Mouse (Mus musculus): ENCODE measurements around the gene Mr1.

Gene Mr1

DNA sequence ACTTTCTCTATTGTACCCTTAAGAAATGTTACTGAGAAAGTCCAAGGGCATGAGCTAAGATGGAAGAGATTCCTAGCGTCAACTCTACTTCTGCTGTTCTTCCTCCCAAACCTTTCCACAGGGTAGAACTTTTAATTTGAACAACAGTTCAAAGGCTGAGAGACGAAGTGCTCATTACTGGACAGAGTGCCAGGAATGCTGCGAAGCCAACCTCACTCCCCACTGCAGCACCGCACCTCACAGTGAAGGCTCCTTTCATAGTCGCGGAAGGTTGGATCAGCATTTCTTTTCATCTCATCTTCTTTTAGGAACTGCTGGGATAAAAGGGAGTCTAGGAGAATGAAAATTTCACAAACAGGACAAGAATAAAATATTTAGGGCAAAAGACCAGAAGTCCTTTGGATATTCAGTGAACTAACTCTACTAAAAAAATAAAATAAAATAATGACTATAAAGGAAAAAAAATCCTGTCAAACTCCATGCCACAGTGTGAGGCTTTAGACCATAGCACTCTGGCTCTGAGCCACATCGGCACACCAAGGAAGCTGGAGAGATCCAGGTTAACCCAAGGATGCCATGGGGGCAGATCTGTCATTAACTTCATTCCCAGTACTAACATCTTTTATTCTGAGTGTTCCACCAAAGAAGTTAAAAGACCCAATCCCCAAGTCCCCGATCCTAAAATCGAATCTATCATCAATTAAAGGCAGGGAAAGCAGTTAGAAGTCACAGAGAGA, 52.5 kb downstream of the Mr1 start:
- DNase-seq (ENCODE audit: low spot score): no peak

DNA sequence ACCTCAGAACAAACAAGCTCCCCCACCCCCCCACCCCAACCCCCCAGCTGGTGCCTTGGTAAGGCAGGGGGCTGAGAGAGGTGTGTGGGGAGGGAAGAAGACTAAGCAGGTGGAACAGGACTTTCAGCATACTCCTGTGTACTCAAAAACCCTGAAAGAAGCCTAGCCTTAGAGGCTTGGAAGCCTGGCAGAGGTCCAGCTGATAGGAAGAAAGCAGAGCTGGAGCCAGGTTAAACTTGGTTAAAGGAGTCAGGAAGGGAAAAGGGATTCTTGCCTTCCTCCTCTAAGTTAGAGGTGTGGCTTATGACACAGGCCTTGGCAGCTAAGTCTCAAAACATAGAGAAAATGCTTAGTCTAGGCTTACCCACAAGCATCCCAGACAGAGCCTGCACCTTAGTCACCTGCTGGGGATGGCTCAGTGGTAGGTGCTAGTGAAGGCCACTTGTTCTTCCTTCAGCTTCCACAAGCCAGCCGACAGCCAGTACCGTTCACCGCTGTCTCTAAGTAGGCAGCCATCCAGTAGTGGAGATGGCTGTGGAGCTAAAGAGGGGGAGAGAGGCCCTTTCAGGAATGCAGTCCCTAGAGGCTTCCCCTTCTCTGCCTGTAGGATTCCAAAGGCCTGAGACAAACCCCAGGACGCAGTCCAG, 53.3 kb downstream of the Mr1 start:
- DNase-seq (ENCODE audit: low spot score): no peak

DNA sequence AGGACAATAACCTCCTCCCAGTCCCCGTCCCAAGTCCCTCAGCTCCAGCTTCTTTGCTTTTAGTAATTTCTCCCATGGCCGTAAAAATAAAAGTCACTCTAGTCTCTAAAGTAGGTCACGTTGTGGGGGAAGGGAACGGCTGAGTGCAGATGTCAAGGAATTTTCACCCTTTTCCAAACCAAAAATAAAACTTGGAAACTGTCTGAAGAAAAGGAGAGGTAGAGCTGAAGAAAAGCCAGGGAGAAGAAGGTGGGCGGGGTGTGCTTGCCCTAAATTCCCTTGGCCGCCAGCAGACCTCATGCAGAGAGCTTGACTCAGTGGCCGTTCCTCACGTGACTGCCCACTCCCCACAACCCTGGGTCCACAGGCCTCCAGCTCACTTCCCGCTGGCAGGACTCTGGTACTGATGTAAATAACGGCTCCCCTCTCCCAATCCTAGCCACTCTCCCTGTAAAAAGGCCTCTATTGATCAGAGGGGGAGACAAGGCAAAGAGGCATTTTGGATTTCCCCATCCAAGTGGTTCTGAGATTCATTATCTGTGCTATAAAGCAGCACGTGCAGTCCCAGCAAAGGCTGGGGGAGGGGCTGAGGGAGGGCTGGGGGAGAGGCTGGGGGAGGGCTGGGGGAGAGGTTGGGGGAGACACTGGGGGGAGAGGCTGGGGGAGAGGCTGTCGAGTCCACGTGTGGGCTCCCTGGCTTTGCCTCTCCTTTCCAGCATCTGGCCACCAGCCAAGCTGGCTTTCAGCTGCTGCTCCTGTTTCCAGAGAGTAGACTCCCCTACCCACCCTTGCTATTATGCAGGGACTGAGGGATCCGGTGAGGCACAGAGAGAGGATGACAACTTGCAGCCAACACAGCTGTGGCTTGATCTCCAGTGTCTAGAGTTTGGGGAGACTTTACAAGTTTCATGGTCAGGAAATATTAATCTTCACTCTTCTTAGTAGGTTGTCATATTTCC, 54.5 kb downstream of the Mr1 start:
- DNase-seq (ENCODE audit: low spot score): peak; percentile 58

DNA sequence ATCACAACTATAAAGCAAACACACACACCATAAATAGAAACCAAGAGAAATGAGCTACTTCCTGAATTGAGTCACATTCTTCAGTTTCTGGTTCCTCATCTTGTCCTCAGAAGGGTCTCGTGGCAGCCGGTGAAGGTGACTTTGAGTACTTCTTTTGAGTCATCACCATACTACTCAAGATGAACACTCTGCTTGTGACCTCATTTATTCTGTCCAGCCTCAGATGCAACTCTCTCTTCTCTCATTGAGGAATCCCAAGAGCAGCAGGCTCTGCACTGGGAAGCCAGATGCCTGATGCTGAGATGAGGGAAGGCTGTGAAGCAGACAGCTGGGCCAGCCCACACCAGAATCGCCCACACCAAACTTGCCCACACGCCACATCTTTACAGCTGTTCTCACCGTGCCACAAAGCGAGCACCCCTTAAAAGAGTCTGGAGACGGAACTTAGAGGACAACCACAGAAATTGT, 55.2 kb downstream of the Mr1 start:
- DNase-seq (ENCODE audit: low spot score): no peak

DNA sequence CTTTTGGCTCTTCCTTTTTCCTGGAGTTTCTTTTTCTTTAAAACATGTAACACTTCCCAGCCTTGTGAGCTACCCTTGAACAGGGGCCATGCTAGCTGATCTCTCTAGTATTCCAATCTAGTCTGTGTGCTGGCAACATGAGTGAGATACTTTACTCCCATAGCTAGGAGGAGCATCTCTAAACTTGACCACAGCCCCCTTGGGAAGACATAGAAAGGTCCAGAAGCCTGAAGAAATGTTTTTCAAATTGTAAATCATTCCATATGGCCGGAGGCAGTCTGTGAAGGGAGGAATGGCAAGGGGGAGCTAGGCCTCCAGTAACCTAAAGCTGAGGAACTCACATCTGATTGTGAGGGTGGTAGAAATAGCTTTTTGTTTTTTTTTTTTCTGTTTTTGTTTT, 55.9 kb downstream of the Mr1 start:
- DNase-seq (ENCODE audit: low spot score): no peak

DNA sequence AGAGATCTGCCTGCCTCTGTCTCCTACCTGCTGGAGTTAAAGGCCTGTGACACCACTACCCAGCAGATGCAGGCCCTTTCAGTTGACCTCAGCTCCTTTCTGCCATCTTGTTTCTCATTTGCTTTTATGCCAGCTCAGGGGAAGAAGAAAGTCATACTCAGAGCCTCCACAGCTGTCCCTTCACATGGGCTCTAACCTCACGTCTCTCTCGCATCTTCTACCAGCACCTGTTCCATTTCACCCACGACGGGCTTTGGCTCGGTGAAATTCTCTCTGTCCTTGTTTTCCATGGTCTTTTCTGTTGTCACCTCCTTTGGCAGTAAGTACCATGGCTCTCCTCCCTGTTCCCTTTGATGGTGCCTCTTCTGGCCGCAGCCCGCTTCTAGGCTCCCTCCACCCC, 56.3 kb downstream of the Mr1 start:
- no peak for DNase-seq (ENCODE audit: low spot score)

DNA sequence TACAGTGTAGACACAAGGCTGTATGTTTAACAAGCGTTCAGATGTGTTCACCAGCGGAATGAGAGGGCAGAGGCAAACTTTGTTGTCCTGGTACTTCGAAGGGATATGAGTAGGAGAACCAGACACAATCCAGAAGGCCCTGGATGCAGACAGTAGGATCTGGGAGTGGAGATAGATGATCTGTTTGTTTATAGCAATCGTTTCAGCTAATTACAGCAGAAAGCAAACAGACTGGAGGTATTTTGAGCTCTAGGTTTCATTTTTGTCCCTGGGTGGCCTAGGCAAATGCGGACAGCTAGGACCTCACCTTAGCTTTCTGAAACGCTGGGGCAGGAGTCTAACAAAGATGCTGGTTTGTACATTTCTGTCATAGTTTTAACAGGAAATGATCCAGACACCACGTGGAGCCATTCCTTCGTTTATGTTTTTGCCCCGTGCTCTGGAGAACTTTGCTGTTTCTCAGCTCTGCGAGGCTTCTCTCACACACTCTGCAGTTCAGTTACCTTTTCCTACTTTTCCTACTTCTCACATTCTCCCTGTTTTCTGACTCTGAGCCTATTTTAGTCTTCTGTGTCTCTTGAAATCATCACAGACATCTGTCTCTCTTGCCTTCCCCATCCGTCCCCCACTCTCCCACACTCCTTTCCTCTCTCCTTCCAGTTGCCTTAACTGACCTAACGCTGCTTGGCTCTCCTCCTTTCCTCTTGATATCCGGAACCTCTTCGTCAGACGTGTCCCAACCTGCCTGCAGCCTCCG, 57.6 kb downstream of the Mr1 start:
- no peak for DNase-seq (ENCODE audit: low spot score)

DNA sequence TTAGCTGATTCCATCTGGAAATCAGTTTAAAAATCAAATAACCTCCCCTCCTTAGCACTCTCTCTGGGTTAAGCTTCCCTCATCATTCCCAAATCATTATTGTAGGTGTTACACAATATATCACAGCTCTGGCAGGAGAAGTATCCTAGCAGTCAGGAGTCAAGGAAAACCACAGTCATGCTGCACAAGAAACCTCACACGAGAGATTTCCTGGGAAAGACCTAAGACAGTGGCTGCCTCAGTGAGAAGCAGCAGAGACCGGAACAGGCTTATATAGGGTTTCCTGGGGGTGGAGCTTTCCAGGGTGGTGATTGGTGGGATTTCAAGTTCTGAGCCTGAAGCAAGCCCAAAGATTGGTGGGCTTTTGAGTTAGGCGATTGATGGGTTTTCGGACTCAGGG, 58.6 kb downstream of the Mr1 start:
- no peak for DNase-seq (ENCODE audit: low spot score)

DNA sequence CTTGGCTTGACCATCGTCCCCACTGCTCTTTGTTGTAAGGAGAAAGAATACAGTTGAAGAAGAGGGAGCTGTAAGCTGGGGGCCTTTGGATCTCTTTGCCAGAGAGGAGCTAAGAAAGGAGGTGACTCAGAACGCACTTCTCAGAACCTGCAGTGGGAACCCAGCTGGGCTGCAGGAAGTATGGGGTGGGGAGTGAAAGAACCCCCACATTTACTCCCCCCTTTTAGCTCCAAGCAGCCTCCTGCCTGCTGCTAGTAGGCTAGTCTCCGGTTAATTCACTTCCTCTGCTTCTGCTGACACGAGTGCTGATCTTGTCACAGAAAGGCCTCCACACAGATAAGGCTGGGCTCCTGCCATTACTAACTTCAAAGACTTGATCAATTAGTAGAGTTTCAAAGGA, 59.7 kb downstream of the Mr1 start:
- DNase-seq (ENCODE audit: low spot score): no peak

DNA sequence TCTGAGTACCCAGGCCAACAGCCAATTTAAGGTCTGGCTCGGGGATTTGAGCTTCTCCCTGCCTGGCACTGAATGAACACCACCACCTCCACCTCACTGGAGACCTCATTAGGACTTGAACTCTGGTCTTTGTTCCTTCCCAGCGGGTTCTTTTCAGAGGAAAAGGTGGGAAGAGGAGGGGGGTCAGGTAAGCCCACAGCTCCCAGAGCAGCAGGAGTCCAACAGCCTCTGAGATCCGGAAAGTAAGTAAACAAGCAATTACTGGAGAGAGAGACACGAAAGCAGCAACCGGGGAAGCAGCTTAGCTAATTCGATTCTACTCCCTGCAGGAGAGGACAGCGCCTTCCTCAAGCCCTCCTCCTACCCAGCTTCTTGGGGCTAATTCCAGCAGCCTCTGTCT, 60.2 kb downstream of the Mr1 start:
- DNase-seq (ENCODE audit: low spot score): no peak

DNA sequence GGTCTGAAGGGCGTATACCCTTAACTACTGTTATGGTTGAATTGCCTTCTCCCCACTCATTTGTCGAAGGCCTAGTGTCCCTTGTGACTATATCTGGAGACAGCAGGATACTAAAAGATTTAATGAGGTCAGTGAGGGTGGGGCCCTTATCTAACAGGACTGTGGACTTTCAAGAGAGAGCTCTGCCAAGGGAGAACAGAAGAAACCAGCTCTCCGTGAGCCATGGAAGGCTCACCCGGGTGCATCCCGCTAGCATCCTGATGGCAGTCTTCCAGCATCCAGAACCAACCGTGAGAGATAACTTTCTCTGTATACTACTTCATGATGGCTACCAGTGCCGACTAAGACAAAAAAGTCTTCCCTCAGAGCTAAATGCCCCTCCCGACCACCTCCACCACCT, 61.8 kb downstream of the Mr1 start:
- DNase-seq (ENCODE audit: low spot score): no peak

DNA sequence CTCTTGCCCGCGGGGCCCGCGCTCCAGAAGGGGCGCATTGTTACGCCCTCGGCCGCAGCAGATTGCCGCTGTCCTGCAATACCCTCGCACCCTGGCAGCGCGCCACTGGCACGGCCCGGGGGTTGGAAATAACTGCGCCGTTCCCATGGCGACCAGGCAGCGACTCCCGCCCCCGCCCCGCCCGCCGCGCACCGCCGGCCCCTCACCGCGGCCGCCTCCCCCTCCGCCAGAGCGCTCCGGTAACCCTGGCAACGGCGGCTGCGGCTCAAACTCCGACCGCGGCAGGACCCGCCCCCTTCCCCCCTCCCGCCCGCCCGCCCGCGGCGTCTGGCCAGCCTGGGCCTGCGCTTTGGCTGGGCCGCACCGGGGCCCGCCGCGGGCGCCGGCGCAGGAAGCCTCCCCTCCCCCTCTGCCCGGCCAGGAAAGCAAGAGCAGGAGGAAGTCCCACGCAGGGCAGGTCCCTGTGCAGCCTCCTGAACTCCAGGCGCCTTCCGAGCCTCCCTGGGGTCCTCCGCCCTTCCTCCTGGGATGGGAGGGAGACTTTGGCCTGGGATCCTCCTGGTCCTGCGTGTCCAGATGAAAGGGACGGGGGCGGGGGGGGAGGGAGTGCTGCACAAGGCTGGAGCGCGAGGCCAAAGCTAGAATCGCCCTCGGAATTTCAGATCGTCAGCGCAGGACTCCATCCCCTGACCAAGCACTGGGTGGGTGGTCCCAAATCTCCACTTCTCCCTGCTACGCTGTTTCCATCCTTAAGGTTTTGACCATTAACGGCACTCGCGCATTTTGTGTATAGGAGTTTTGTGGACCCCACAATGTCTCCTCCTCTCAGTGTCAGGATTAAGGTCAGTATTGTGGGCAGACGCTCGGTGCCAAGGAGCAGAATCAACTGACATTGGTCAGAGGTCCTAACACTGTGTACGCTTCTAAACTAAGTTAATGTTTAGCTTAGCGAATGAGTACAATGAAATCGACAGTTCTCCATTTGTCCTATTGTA, 63.0 kb downstream of the Mr1 start:
- peak; percentile 96 for DNase-seq (ENCODE audit: low spot score)

DNA sequence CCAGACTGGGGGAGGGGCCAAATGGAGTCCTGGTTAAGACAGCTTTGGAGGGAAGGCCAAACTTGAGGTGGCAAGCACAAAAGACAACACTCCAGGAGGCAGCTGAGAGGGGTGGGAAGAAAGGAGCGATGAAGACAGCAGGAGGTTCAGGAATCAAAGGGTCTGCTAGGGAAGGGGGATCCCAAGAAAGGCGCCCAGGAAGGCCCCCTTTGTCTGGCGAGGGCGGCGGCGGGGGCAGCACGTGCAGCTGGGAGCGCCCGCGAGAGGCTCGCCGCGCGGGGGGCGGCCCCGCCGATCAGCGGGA, 63.7 kb downstream of the Mr1 start:
- no peak for DNase-seq (ENCODE audit: low spot score)

DNA sequence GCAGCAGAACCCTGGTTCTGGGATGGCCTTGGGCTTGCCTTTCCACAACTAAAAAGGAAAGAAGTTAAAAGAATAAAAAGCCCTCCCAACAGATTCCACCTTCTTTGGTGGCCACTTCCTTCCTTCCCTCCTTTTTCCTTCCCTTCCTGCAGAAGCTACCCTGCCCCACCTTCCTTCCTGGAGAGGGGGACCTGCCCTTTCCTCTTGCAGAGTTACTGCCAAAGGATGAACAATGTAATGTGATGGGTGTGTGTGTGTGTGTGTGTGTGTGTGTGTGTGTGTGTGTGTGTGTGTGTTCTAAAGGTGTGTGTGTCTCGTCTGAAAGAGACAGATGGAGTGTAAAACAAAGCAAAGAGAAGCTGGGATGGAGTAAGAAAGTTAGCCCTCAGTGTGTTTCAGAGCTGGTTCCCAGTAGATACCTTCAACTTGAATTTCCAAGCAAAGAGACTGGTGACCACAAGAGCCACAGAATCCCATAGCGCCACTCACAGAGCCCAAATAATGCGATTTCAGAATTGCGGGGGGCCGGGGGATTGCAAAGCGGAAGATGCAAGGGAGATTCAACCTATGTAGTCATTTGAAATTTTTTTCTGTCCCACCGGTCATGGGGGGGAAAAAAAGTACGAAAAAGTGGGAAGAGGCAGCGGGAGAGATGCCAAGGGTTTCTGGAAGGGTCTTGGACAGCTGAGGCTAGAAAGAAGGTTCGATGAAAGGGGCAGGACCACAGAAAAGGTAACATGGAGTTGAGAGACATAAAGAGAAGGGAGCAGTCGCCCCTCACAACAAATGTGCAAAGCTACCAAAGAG, 64.3 kb downstream of the Mr1 start:
- no peak for DNase-seq (ENCODE audit: low spot score)

DNA sequence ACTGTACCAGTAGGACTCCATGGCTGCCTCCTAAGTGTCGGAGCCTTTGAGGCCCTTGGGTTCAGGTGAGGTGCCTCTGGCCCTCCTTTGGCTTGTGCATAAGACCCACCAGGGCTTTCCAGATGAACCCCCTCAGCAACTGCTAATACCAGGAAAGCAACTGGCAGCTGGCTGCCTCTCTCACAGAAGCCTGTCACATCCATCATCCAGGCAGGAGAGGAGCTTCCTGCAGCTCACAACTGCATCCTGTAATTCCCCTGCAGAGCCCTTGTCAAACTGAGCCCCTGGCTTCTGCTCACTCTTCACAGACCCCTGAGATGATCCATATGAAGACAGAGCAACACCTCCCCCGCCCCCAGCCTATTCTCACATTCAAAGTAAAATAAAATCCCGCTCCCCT, 68.9 kb downstream of the Mr1 start:
- DNase-seq (ENCODE audit: low spot score): no peak

All from ovary, postnatal 36 days (tissue).